Mouse (Mus musculus) hindbrain, embryonic 12.5 days (tissue): Measurements from ENCODE around the gene Tmx4. TPM values are rescaled to one million over a fixed set of nuclear protein-coding genes. Genes with fewer than 3 reads are reported as not detected.

Experiments
- ATAC-seq: fragments of 200-750 bp; cut with Nextera tagmentation; 2 replicates; pipeline ENCODE4 v1.8.0; 2017; ENCODE audit warnings: moderate TSS enrichment; ENCODE audit not compliant: low FRiP score
- H3K27ac ChIP-seq: fragments of 300-500 bp; sonication (generic); 2 replicates; pipeline ENCODE4 v1.5.1; 2016; ENCODE audit warnings: mild to moderate bottlenecking
- H3K27me3 ChIP-seq: fragments of 300-500 bp; sonication (generic); 2 replicates; pipeline ENCODE4 v1.6.1; 2016; ENCODE audit warnings: mild to moderate bottlenecking
- H3K36me3 ChIP-seq: fragments of 300-500 bp; sonication (generic); 2 replicates; pipeline ENCODE4 v1.6.1; 2016; ENCODE audit warnings: mild to moderate bottlenecking
- H3K4me1 ChIP-seq: fragments of 300-500 bp; sonication (generic); 2 replicates; pipeline ENCODE4 v1.6.1; 2016
- H3K4me2 ChIP-seq: fragments of 300-500 bp; sonication (generic); replicated peaks from 2 replicates; pipeline ENCODE4 v1.6.1; 2016; ENCODE audit warnings: mild to moderate bottlenecking
- H3K4me3 ChIP-seq: fragments of 300-500 bp; sonication (generic); 2 replicates; pipeline ENCODE4 v1.5.1; 2016; ENCODE audit warnings: mild to moderate bottlenecking
- H3K9ac ChIP-seq: fragments of 300-500 bp; sonication (generic); 2 replicates; pipeline ENCODE4 v1.6.1; 2016; ENCODE audit warnings: mild to moderate bottlenecking, moderate library complexity
- H3K9me3 ChIP-seq: fragments of 300-500 bp; sonication (generic); replicated peaks from 2 replicates; pipeline ENCODE4 v1.6.1; 2016; ENCODE audit warnings: mild to moderate bottlenecking
- WGBS: fragments of 180-500 bp; shearing (Covaris S2); methylation state at CpG from one replicate; pipeline ENCODE4 v1.1.7; 2016; 5-methylcytosine and 5-hydroxymethylcytosine counted together
- polyA plus RNA-seq: library from polyadenylated mRNA; unstranded; fragments of >200 nt; fragmentation: Nextera tagmentation; extraction: Ambion mirVana; gene quantifications from 2 replicates; pipeline ENCODE4 v1.2.1, GENCODE M21; 2016

Tmx4 gene
- polyA plus RNA-seq = 74.0 and 80.3 TPM in 2 replicates

- peak; percentile 98 for ATAC-seq
- Histone ChIP-seq H3K4me3 (peak within 1 kb of the TSS; percentile 78), H3K9ac (peak within 1 kb of the TSS; percentile 92), H3K9me3 (no peaks in the 10 kb centered on the region), H3K4me1 (peaks cover 26% of the 10 kb centered on the region), H3K4me2 (peak within 1 kb of the TSS; percentile 55), H3K27me3 (no peaks in the 10 kb centered on the region), H3K27ac (peak within 1 kb of the TSS; percentile 99), H3K36me3 (0 out of 2 replicates have a peak, but pooled peaks cover 2% of the 10 kb centered on the region)
- WGBS = under 1% methylated on average over 57 of the region's 57 CpGs
These were observed at the start of gene Tmx4 for GRCm38 (mm10) chr2:134643514-134644300. Gene Tmx4, minus strand, starts transcription at chr2:134644145.

- H3K4me2 ChIP-seq = no peak overlapping the region
- no peaks in the 10 kb centered on the region for H3K9me3 ChIP-seq
- no peak overlapping the region for H3K27ac ChIP-seq
- H3K9ac ChIP-seq = no peak overlapping the region
- no peaks in the 10 kb centered on the region for H3K27me3 ChIP-seq
- H3K4me1 ChIP-seq = no peaks in the 10 kb centered on the region
- ATAC-seq = no peak
- WGBS = 59% methylated on average over 1 of the region's 1 CpGs
- no peak overlapping the region for H3K4me3 ChIP-seq
- H3K36me3 ChIP-seq = no peaks in the 10 kb centered on the region
These were observed 48.2 kb upstream of the Tmx4 start for GRCm38 (mm10) chr2:134692125-134692524.

GRCm38 (mm10) chr2:134691055-134691454, 47.1 kb upstream of the Tmx4 start:
- 88% methylated on average over 7 of the region's 7 CpGs for WGBS
- Histone ChIP-seq H3K4me2 (no peak overlapping the region), H3K4me3 (no peak overlapping the region), H3K27ac (no peak overlapping the region), H3K9ac (no peak overlapping the region), H3K4me1 (no peaks in the 10 kb centered on the region), H3K36me3 (no peaks in the 10 kb centered on the region), H3K9me3 (no peaks in the 10 kb centered on the region), H3K27me3 (no peaks in the 10 kb centered on the region)
- no peak for ATAC-seq

- peak; percentile 29; the same call in 1 of the 2 replicates for ATAC-seq
- Histone ChIP-seq H3K27me3 (no peaks in the 10 kb centered on the region), H3K4me1 (no peaks in the 10 kb centered on the region), H3K4me2 (no peak overlapping the region), H3K36me3 (no peaks in the 10 kb centered on the region), H3K9me3 (no peaks in the 10 kb centered on the region), H3K4me3 (no peak overlapping the region), H3K9ac (no peak overlapping the region), H3K27ac (no peak overlapping the region)
- 41% methylated on average over 3 of the region's 3 CpGs for WGBS
These were observed 38.4 kb upstream of the Tmx4 start for GRCm38 (mm10) chr2:134682326-134682725.

- no peaks in the 10 kb centered on the region for H3K4me1 ChIP-seq
- ATAC-seq = peak; percentile 67; the same call in 1 of the 2 replicates
- 35% methylated on average over 9 of the region's 9 CpGs for WGBS
These were observed 37.5 kb upstream of the Tmx4 start for GRCm38 (mm10) chr2:134681271-134681961.

GRCm38 (mm10) chr2:134679567-134679966, 35.6 kb upstream of the Tmx4 start:
- Histone ChIP-seq H3K27ac (no peak overlapping the region), H3K4me2 (no peak overlapping the region), H3K4me3 (no peak overlapping the region), H3K36me3 (no peaks in the 10 kb centered on the region), H3K27me3 (no peaks in the 10 kb centered on the region), H3K9me3 (no peaks in the 10 kb centered on the region), H3K9ac (no peak overlapping the region), H3K4me1 (no peaks in the 10 kb centered on the region)
- WGBS = 73% methylated on average over 3 of the region's 3 CpGs
- no peak for ATAC-seq

More at GRCm38 (mm10) chr2:134681271-134681961, 37.5 kb upstream of the Tmx4 start:
- no peak overlapping the region for H3K9ac ChIP-seq
- no peak overlapping the region for H3K27ac ChIP-seq
- no peaks in the 10 kb centered on the region for H3K27me3 ChIP-seq
- H3K9me3 ChIP-seq = no peaks in the 10 kb centered on the region
- no peaks in the 10 kb centered on the region for H3K36me3 ChIP-seq
- no peak overlapping the region for H3K4me2 ChIP-seq
- no peak overlapping the region for H3K4me3 ChIP-seq

GRCm38 (mm10) chr2:134675465-134675864, 31.5 kb upstream of the Tmx4 start:
- H3K9ac ChIP-seq = no peak overlapping the region
- no peaks in the 10 kb centered on the region for H3K36me3 ChIP-seq
- no peak overlapping the region for H3K27ac ChIP-seq
- no peaks in the 10 kb centered on the region for H3K27me3 ChIP-seq
- 79% methylated on average over 1 of the region's 1 CpGs for WGBS
- H3K9me3 ChIP-seq = no peaks in the 10 kb centered on the region
- H3K4me3 ChIP-seq = no peak overlapping the region
- no peak overlapping the region for H3K4me2 ChIP-seq
- H3K4me1 ChIP-seq = no peaks in the 10 kb centered on the region
- no peak for ATAC-seq

GRCm38 (mm10) chr2:134673604-134674003, 29.7 kb upstream of the Tmx4 start:
- WGBS = 74% methylated on average over 5 of the region's 5 CpGs
- H3K4me2 ChIP-seq = no peak overlapping the region
- ATAC-seq = no peak
- no peaks in the 10 kb centered on the region for H3K27me3 ChIP-seq
- no peak overlapping the region for H3K4me3 ChIP-seq
- no peaks in the 10 kb centered on the region for H3K36me3 ChIP-seq
- no peaks in the 10 kb centered on the region for H3K4me1 ChIP-seq
- no peaks in the 10 kb centered on the region for H3K9me3 ChIP-seq
- no peak overlapping the region for H3K9ac ChIP-seq
- H3K27ac ChIP-seq = no peak overlapping the region

- Histone ChIP-seq H3K9me3 (no peaks in the 10 kb centered on the region), H3K4me1 (no peaks in the 10 kb centered on the region), H3K36me3 (no peaks in the 10 kb centered on the region), H3K27ac (no peak overlapping the region), H3K9ac (no peak overlapping the region), H3K4me2 (no peak overlapping the region), H3K4me3 (no peak overlapping the region), H3K27me3 (no peaks in the 10 kb centered on the region)
- 34% methylated on average over 4 of the region's 4 CpGs for WGBS
- ATAC-seq = peak; percentile 16; the same call in 1 of the 2 replicates
These were observed 12.5 kb upstream of the Tmx4 start for GRCm38 (mm10) chr2:134656477-134656876.

GRCm38 (mm10) chr2:134654668-134655067, 10.7 kb upstream of the Tmx4 start:
- H3K36me3 ChIP-seq = no peaks in the 10 kb centered on the region
- H3K9me3 ChIP-seq = no peaks in the 10 kb centered on the region
- no peaks in the 10 kb centered on the region for H3K27me3 ChIP-seq
- H3K4me1 ChIP-seq = no peaks in the 10 kb centered on the region
- H3K9ac ChIP-seq = no peak overlapping the region
- H3K27ac ChIP-seq = no peak overlapping the region
- no peak overlapping the region for H3K4me3 ChIP-seq
- no peak overlapping the region for H3K4me2 ChIP-seq
- no peak for ATAC-seq

GRCm38 (mm10) chr2:134652759-134653158, 8.8 kb upstream of the Tmx4 start:
- no peak overlapping the region for H3K9ac ChIP-seq
- 84% methylated on average over 5 of the region's 5 CpGs for WGBS
- no peaks in the 10 kb centered on the region for H3K4me1 ChIP-seq
- H3K4me3 ChIP-seq = no peak overlapping the region
- H3K4me2 ChIP-seq = no peak overlapping the region
- no peaks in the 10 kb centered on the region for H3K9me3 ChIP-seq
- no peaks in the 10 kb centered on the region for H3K36me3 ChIP-seq
- H3K27me3 ChIP-seq = no peaks in the 10 kb centered on the region
- H3K27ac ChIP-seq = no peak overlapping the region
- no peak for ATAC-seq

GRCm38 (mm10) chr2:134648999-134649398, 5.1 kb upstream of the Tmx4 start:
- no peak for ATAC-seq
- no peaks in the 10 kb centered on the region for H3K27me3 ChIP-seq
- H3K9ac ChIP-seq = no peak overlapping the region
- no peak overlapping the region for H3K4me3 ChIP-seq
- H3K36me3 ChIP-seq = no peaks in the 10 kb centered on the region
- no peaks in the 10 kb centered on the region for H3K9me3 ChIP-seq
- H3K4me2 ChIP-seq = no peak overlapping the region
- 90% methylated on average over 3 of the region's 3 CpGs for WGBS
- H3K27ac ChIP-seq = no peak overlapping the region
- H3K4me1 ChIP-seq = peaks cover 14% of the 10 kb centered on the region
